Mouse (Mus musculus) megakaryocyte, embryonic 14.5 days (primary cell): ENCODE data around the gene Faim.

Experiments used
- FLI1 ChIP-seq: IDR thresholded peaks from 2 replicates; pipeline ENCODE4 v1.6.1; 2012; ENCODE audit warnings: low read length, inconsistent platforms, mixed read lengths
- GATA1 ChIP-seq: IDR thresholded peaks from 3 replicates; pipeline ENCODE4 v1.6.1; 2012; ENCODE audit warnings: mixed read lengths, low read length, inconsistent platforms, borderline replicate concordance

DNA sequence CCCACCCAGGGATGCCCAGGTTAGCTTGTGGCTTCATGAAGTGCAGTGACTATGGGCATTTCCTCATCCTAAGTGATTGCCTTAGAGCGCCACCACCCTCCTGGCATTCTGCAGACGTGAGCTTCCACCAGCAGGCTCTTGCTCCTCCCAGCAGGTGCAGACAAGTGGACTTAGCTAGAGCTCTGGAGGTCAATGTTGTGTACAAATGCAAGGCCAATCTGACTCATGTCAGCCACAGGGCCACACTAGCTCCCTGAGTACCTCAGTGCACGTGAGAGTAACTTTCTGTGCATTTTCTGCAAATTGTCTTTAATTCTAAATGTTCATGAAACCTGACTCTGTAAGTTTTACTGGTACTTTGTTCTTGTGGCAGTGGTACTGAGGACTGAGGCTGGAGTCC, 30.1 kb downstream of the Faim start:
- TF ChIP-seq GATA1 (no peak), FLI1 (no peak)
